Mouse (Mus musculus) lung, postnatal 0 days (tissue): ENCODE results near the gene Galnt16.

Experiments used
- CTCF ChIP-seq: IDR thresholded peaks from 2 replicates; pipeline ENCODE4 v1.5.1; 2016; ENCODE audit warnings: antibody characterized with exemption, mild to moderate bottlenecking
- EP300 ChIP-seq: IDR thresholded peaks from 2 replicates; pipeline ENCODE4 v1.6.1; 2016; ENCODE audit warnings: antibody characterized with exemption, mild to moderate bottlenecking, control low read depth

DNA sequence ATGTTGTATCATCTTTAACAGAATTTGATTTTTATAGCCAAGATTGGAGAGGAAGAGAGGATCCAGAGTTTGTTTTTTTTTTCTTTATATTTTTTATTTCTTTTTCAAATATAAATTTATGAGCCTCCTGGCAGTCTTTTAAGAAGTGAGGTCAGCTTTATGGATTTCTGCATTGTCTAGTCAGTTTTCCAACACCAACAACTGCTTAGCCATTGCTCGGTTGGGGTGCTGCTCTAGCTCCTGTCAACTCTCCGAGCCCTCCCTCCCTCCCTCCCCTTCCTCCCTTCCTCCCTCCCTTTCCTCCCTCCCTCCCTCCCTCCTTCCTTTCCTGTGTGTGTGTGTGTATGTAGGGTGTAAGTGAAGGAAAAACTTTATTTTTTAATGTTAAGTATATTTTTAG lies 43.8 kb downstream of the Galnt16 start:
- TF ChIP-seq EP300 (no peak), CTCF (no peak)
